Mouse (Mus musculus) ES-E14 (cell line): Measurements from ENCODE around the gene Ivd.
A peak's percentile ranks its signal among the peaks of the same experiment; 100 is the strongest.

Experiments used
- HCFC1 ChIP-seq: IDR thresholded peaks from 2 replicates; pipeline ENCODE4 v1.6.1; 2012; ENCODE audit warnings: low read length, inconsistent platforms, borderline replicate concordance; ENCODE audit not compliant: insufficient read depth
- MAFK ChIP-seq: IDR thresholded peaks from 2 replicates; pipeline ENCODE4 v1.6.1; 2014; ENCODE audit warnings: mild to moderate bottlenecking, low read depth, low read length, inconsistent platforms; ENCODE audit not compliant: insufficient read depth
- ZC3H11A ChIP-seq: IDR thresholded peaks from 2 replicates; pipeline ENCODE4 v1.6.1; 2012; ENCODE audit warnings: low read depth, mild to moderate bottlenecking, inconsistent platforms, low read length, borderline replicate concordance
- ZNF384 ChIP-seq: IDR thresholded peaks from 2 replicates; pipeline ENCODE4 v1.6.1; 2012; ENCODE audit warnings: low read depth, low read length, inconsistent platforms

- TF ChIP-seq ZC3H11A, result no peak
- no peak for TF ChIP-seq HCFC1
- no peak for TF ChIP-seq ZNF384
- peak; percentile 90 for TF ChIP-seq MAFK
These were observed 20.0 kb upstream of the Ivd start for GRCm38 (mm10) chr2:118841774-118842173.
